8 mouse cellular contexts compared by ENCODE assay signal in the genomic region with DNA sequence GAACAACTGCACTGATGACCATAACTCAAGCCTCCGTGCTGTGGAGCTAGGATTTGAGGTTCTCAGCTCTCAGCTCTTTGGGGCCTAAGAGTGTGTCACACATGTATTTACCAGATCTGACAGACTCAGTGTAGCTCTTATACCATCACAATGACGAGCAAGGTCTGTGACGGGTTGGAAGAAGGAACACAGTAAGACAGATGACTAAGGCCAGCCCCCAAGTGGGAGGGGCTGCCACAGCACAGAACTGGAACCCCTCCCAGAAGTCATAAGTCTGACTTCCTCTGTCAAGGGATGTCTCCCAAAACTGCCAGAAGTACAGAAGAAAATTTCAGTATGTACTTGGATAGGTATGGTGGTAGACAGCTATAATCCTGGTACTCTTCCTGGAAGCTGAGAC. TPM values are rescaled to one million over a fixed set of nuclear protein-coding genes. Genes with fewer than 3 reads are reported as not detected.
DNase-seq lines count a peak whose midpoint lies in the region; ATAC-seq and TF ChIP-seq lines count a peak whose summit lies in the region.

No protein-coding gene starts in this region.

- no peak for TF ChIP-seq CTCF in lung, embryonic 14.5 days (IDR thresholded peaks at IDR 0.05; ENCODE audit: low read depth)

- H3K36me3 ChIP-seq in heart, embryonic 11.5 days (ENCODE audit: control insufficient read depth, insufficient read depth, low read length), result no peaks in the 10 kb centered on the region
- H3K36me3 ChIP-seq in lung, embryonic 14.5 days (ENCODE audit: insufficient read depth), result no peaks in the 10 kb centered on the region

- no peaks in the 10 kb centered on the region for H3K9me3 ChIP-seq in heart, embryonic 11.5 days (replicated peaks; ENCODE audit: control insufficient read depth, low read length)
- H3K9me3 ChIP-seq in lung, embryonic 14.5 days (ENCODE audit: low read depth, low read length), result no peaks in the 10 kb centered on the region

- 69% methylated on average over 3 of the region's 3 CpGs for WGBS in heart, embryonic 11.5 days (ENCODE audit: insufficient replicate concordance)
- WGBS in lung, embryonic 14.5 days, result 56% methylated on average over 3 of the region's 3 CpGs

- no peak overlapping the region for H3K9ac ChIP-seq in heart, embryonic 11.5 days (ENCODE audit: low read depth, low read length)
- H3K9ac ChIP-seq in lung, embryonic 14.5 days, result no peak overlapping the region

- H3K4me1 ChIP-seq in heart, embryonic 11.5 days (ENCODE audit: control insufficient read depth, insufficient read depth, low read length), result peaks cover 80% of the 10 kb centered on the region
- H3K4me1 ChIP-seq in lung, embryonic 14.5 days (ENCODE audit: insufficient read depth), result peaks cover 19% of the 10 kb centered on the region

- DNase-seq in heart, adult 18-20 months, result peak; percentile 62 to 77
- DNase-seq in lung, embryonic 14.5 days, result peak; percentile 49
- no peak for DNase-seq in frontal cortex, postnatal 10 days (ENCODE audit: low spot score in 2 of 2)
- DNase-seq in urinary bladder, postnatal 36 days (ENCODE audit: low spot score in 2 of 2), result no peak
- no peak for DNase-seq in layer of hippocampus, adult 8-10 months (ENCODE audit: low spot score in 2 of 2)

- H3K27ac ChIP-seq in heart, embryonic 11.5 days (ENCODE audit: low read depth, low read length), result no peak overlapping the region
- H3K27ac ChIP-seq in lung, embryonic 14.5 days (ENCODE audit: low read depth), result no peak overlapping the region

- H3K4me3 ChIP-seq in heart, embryonic 11.5 days (ENCODE audit: low read depth, low read length), result no peak overlapping the region
- H3K4me3 ChIP-seq in lung, embryonic 14.5 days (ENCODE audit: low read depth, low read length), result no peak overlapping the region

- H3K4me2 ChIP-seq in heart, embryonic 11.5 days, result no peak overlapping the region
- no peak overlapping the region for H3K4me2 ChIP-seq in lung, embryonic 14.5 days

- no peaks in the 10 kb centered on the region for H3K27me3 ChIP-seq in heart, embryonic 11.5 days (ENCODE audit: control insufficient read depth, insufficient read depth, low read length)
- H3K27me3 ChIP-seq in lung, embryonic 14.5 days (ENCODE audit: insufficient read depth, low read length), result no peaks in the 10 kb centered on the region

- no peak for ATAC-seq in heart, embryonic 11.5 days (replicated peaks; ENCODE audit: insufficient number of reproducible peaks, low FRiP score, low TSS enrichment)
- ATAC-seq in CD4-positive, CD25-positive, alpha-beta regulatory T cell, adult 4 months, result peak; percentile 78
- peak; percentile 88 for ATAC-seq in granulocyte monocyte progenitor cell, adult 5-6 weeks (replicated peaks; ENCODE audit: poor library complexity, severe bottlenecking)
- no peak for ATAC-seq in lung, embryonic 14.5 days (ENCODE audit: insufficient read depth)

RNA-seq across cellular contexts. Expression of a gene that starts 9.7 kb away (rescaled TPM):
- 10 to 100 TPM; 21.3 to 22.5 TPM for total RNA-seq in heart, adult 18-20 months (2021)
- polyA plus RNA-seq in heart, embryonic 11.5 days (2014; fragmentation: Nextera tagmentation; extraction: Ambion mirVana), result 11.9 and 14.5 TPM in 2 replicates
- 100 to 1,000 TPM in 1 of 2 experiments, 10 to 100 TPM in 1; 73.4 to 102 TPM for polyA plus RNA-seq in CD4-positive, CD25-positive, alpha-beta regulatory T cell, adult 4 months (2017; shearing (Covaris generic))
- 20.1 and 27.7 TPM in 2 replicates for total RNA-seq in granulocyte monocyte progenitor cell, adult 5-6 weeks (2014; fragmentation: Nextera tagmentation)
- total RNA-seq in granulocyte monocyte progenitor cell, adult 5-6 weeks (2017), result 11.1 and 12.5 TPM in 2 replicates
- 31.2 and 32.4 TPM in 2 replicates for polyA plus RNA-seq in lung, embryonic 14.5 days (2014; fragmentation: Nextera tagmentation; extraction: Ambion mirVana)
- total RNA-seq in layer of hippocampus, adult 8-10 months (2022), result 10 to 100 TPM; 48.8 to 61.1 (median 54.6) TPM

RNA-seq across cellular contexts. Expression of a gene that starts 48.5 kb away (rescaled TPM):
- total RNA-seq in heart, adult 18-20 months (2021), result 10 to 100 TPM in 1 of 2 experiments, 1 to 10 TPM in 1; 7.3 to 10.4 TPM
- 43.7 and 44.4 TPM in 2 replicates for polyA plus RNA-seq in heart, embryonic 11.5 days (2014; fragmentation: Nextera tagmentation; extraction: Ambion mirVana)
- 10 to 100 TPM; 55.3 to 58.5 TPM for polyA plus RNA-seq in CD4-positive, CD25-positive, alpha-beta regulatory T cell, adult 4 months (2017; shearing (Covaris generic))
- total RNA-seq in granulocyte monocyte progenitor cell, adult 5-6 weeks (2014; fragmentation: Nextera tagmentation), result 22.1 and 26.8 TPM in 2 replicates
- total RNA-seq in granulocyte monocyte progenitor cell, adult 5-6 weeks (2017), result 51.4 and 61.2 TPM in 2 replicates
- 55.6 and 61.8 TPM in 2 replicates for polyA plus RNA-seq in lung, embryonic 14.5 days (2014; fragmentation: Nextera tagmentation; extraction: Ambion mirVana)
- total RNA-seq in layer of hippocampus, adult 8-10 months (2022), result 10 to 100 TPM; 29.3 to 36.5 (median 35.4) TPM

RNA-seq across cellular contexts. Expression of a gene that starts 55.1 kb away (rescaled TPM):
- total RNA-seq in heart, adult 18-20 months (2021), result 10 to 100 TPM; 21.4 to 21.7 TPM
- polyA plus RNA-seq in heart, embryonic 11.5 days (2014; fragmentation: Nextera tagmentation; extraction: Ambion mirVana), result 31.5 and 35.2 TPM in 2 replicates
- 10 to 100 TPM; 35.2 to 37.9 TPM for polyA plus RNA-seq in CD4-positive, CD25-positive, alpha-beta regulatory T cell, adult 4 months (2017; shearing (Covaris generic))
- total RNA-seq in granulocyte monocyte progenitor cell, adult 5-6 weeks (2014; fragmentation: Nextera tagmentation), result 43.0 and 44.0 TPM in 2 replicates
- total RNA-seq in granulocyte monocyte progenitor cell, adult 5-6 weeks (2017), result 36.1 and 40.2 TPM in 2 replicates
- 37.4 and 39.6 TPM in 2 replicates for polyA plus RNA-seq in lung, embryonic 14.5 days (2014; fragmentation: Nextera tagmentation; extraction: Ambion mirVana)
- 10 to 100 TPM; 27.3 to 32.3 (median 29.8) TPM for total RNA-seq in layer of hippocampus, adult 8-10 months (2022)

Comparison
In these comparisons a context has a peak if more than half of its experiments do, and no peak if none do; other contexts are left out.
1. DNase-seq: peak in heart, adult 18-20 months (2 of 2) and lung, embryonic 14.5 days (single experiment); none in frontal cortex, postnatal 10 days (0 of 2), urinary bladder, postnatal 36 days (0 of 2) and layer of hippocampus, adult 8-10 months (0 of 2).
2. ATAC-seq: peak in CD4-positive, CD25-positive, alpha-beta regulatory T cell, adult 4 months (single experiment) and granulocyte monocyte progenitor cell, adult 5-6 weeks (single experiment); none in heart, embryonic 11.5 days (single experiment) and lung, embryonic 14.5 days (single experiment).